Mouse (Mus musculus) megakaryocyte-erythroid progenitor cell, adult 5 weeks (primary cell): ENCODE results near the gene Bmp15. TPM values are rescaled to one million over a fixed set of nuclear protein-coding genes. Genes with fewer than 3 reads are reported as not detected.

Source experiments
- polyA plus RNA-seq: library from polyadenylated mRNA; stranded (reverse); fragments of >175 nt; gene quantifications from 2 replicates; pipeline ENCODE4 v1.2.3, GENCODE M21; 2012

The Bmp15 gene
- polyA plus RNA-seq = not detected in 2 replicates

GRCm38 (mm10) chrX:6320621-6321020 lies at the start of gene Bmp15:
TSS of gene Bmp15 (minus strand) at chrX:6320721.

Other genes starting within 250 kb of the Bmp15 start
- not detected in 2 replicates for gene AU022751, start 237.3 kb downstream of the Bmp15 start, polyA plus RNA-seq
- 0.18 TPM in 1 of 2 replicates, not detected in the other for gene Nudt10, start 147.7 kb downstream of the Bmp15 start, polyA plus RNA-seq
- 0.02 and 0.08 TPM in 2 replicates for gene Shroom4, start 79.1 kb upstream of the Bmp15 start, polyA plus RNA-seq